In the genomic region with DNA sequence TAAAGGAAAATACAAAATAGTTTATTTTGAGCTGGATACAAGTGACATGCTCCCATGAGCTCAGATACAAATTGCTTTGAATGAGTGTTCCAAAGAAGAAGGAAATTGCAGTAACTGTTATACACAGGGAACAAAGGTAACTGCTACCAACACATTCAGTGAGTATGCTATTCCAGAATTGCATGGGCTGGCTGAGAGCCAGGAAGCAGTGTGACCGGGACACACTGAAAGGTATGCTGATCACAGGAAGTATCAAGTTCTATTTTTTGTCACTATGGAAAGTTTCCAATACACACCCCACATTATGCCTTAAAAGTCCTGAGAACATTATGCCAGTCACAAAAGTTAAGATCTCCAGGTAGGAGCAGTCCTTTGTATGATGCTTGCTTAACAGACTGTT, we compare ENCODE assay signal across 17 mouse cellular contexts.
DNase-seq lines count a peak whose midpoint lies in the region; ATAC-seq lines count a peak whose summit lies in the region.
"Had no signal": no experiment of that assay in that cellular context is flagged by ENCODE, and none has a peak within 500 bp of the region (broad histone marks: within the 10 kb centered on the region; RNA-seq: fewer than 3 reads in every experiment).

No protein-coding gene starts in this region.

- ATAC-seq in heart, embryonic 12.5 days (ENCODE audit: insufficient number of reproducible peaks, low FRiP score), result peak; percentile 57; the same call in 1 of the 2 replicates
- peak; percentile 82; the same call in 1 of the 2 replicates for ATAC-seq in embryonic facial prominence, embryonic 14.5 days (ENCODE audit: low read depth)
- ATAC-seq: forebrain, postnatal 0 days; hindbrain, postnatal 0 days had no signal

- H3K27me3 ChIP-seq in heart, embryonic 12.5 days (replicated peaks), result no peaks in the 10 kb centered on the region
- no peaks in the 10 kb centered on the region for H3K27me3 ChIP-seq in embryonic facial prominence, embryonic 14.5 days (replicated peaks; ENCODE audit: control insufficient read depth, insufficient read depth, low read length)
- H3K27me3 ChIP-seq: neural tube, embryonic 13.5 days had no signal

- peak; percentile 45 to 46 for DNase-seq in cerebellum, postnatal 14 days
- no peak for DNase-seq in cerebellum, adult 11-12 months
- DNase-seq in heart, adult 8-10 months (ENCODE audit: low spot score), result no peak
- DNase-seq in left cerebral cortex, postnatal 4 days, result peak; percentile 11
- DNase-seq in left cerebral cortex, adult 9 months (ENCODE audit: low spot score in 2 of 2), result no peak
- DNase-seq in embryonic facial prominence, embryonic 14.5 days (ENCODE audit: low spot score), result peak; percentile 62
- no peak for DNase-seq in layer of hippocampus, adult 18-20 months (ENCODE audit: low spot score in 2 of 2)
- DNase-seq: B cell, adult 2 months; forebrain, postnatal 0 days; gastrocnemius, postnatal 25 days; kidney, adult 9 months; right cerebral cortex, postnatal 4 days; thymus, postnatal 4 days had no signal

- no peaks in the 10 kb centered on the region for H3K36me3 ChIP-seq in heart, embryonic 12.5 days
- no peaks in the 10 kb centered on the region for H3K36me3 ChIP-seq in embryonic facial prominence, embryonic 14.5 days (ENCODE audit: control insufficient read depth, insufficient read depth, low read length)
- H3K36me3 ChIP-seq: neural tube, embryonic 13.5 days had no signal

- WGBS in heart, embryonic 12.5 days, result 8% methylated on average over 1 of the region's 1 CpGs
- 13% methylated on average over 1 of the region's 1 CpGs for WGBS in embryonic facial prominence, embryonic 14.5 days

- no peak overlapping the region for H3K4me2 ChIP-seq in heart, embryonic 12.5 days
- no peak overlapping the region for H3K4me2 ChIP-seq in embryonic facial prominence, embryonic 14.5 days (ENCODE audit: low read depth, low read length)
- H3K4me2 ChIP-seq: liver, embryonic 11.5 days; neural tube, embryonic 13.5 days had no signal

- H3K4me1 ChIP-seq in heart, embryonic 12.5 days (replicated peaks), result 0 out of 2 replicates have a peak, but pooled peaks cover 2% of the 10 kb centered on the region
- no peaks in the 10 kb centered on the region for H3K4me1 ChIP-seq in embryonic facial prominence, embryonic 14.5 days (ENCODE audit: control insufficient read depth, insufficient read depth, low read length)
- H3K4me1 ChIP-seq: neural tube, embryonic 13.5 days had no signal

- H3K9me3 ChIP-seq in heart, embryonic 12.5 days (replicated peaks), result no peaks in the 10 kb centered on the region
- no peaks in the 10 kb centered on the region for H3K9me3 ChIP-seq in embryonic facial prominence, embryonic 14.5 days (ENCODE audit: control insufficient read depth, low read length)
- H3K9me3 ChIP-seq: neural tube, embryonic 13.5 days had no signal

- no peak overlapping the region for H3K9ac ChIP-seq in heart, embryonic 12.5 days
- H3K9ac ChIP-seq in embryonic facial prominence, embryonic 14.5 days (ENCODE audit: low read depth, low read length), result no peak overlapping the region
- H3K9ac ChIP-seq: forebrain, postnatal 0 days; neural tube, embryonic 13.5 days had no signal

- no peak overlapping the region for H3K27ac ChIP-seq in heart, embryonic 12.5 days (ENCODE audit: poor library complexity, severe bottlenecking)
- H3K27ac ChIP-seq in embryonic facial prominence, embryonic 14.5 days (replicated peaks; ENCODE audit: low read depth, low read length), result no peak overlapping the region
- H3K27ac ChIP-seq: hindbrain, postnatal 0 days; neural tube, embryonic 13.5 days had no signal

- H3K4me3 ChIP-seq in heart, embryonic 12.5 days, result no peak overlapping the region
- H3K4me3 ChIP-seq in embryonic facial prominence, embryonic 14.5 days (ENCODE audit: low read depth, low read length), result no peak overlapping the region
- H3K4me3 ChIP-seq: neural tube, embryonic 13.5 days had no signal

- intact Hi-C loops in left cerebral cortex, postnatal 4 days (cut with DNase I), result no loop called here

Comparison
In these comparisons a context has a peak if more than half of its experiments do, and no peak if none do; other contexts are left out.
1. DNase-seq: peak in cerebellum, postnatal 14 days (2 of 2), left cerebral cortex, postnatal 4 days (single experiment) and embryonic facial prominence, embryonic 14.5 days (single experiment); none in cerebellum, adult 11-12 months (single experiment), heart, adult 8-10 months (single experiment), left cerebral cortex, adult 9 months (0 of 2) and layer of hippocampus, adult 18-20 months (0 of 2).